Mouse (Mus musculus): ENCODE data around the gene Wnt10b.

Wnt10b gene

GRCm38 (mm10) chr15:98804054-98804453, 26.1 kb upstream of the Wnt10b start:
- peak; percentile 18; the same call in 1 of the 2 replicates for TF ChIP-seq GATA4 (IDR thresholded peaks at IDR 0.05; ENCODE audit: insufficient replicate concordance, low read length)

- no peak for TF ChIP-seq GATA4 (IDR thresholded peaks at IDR 0.05; ENCODE audit: insufficient replicate concordance, low read length)
Observed at GRCm38 (mm10) chr15:98802926-98803325, 25.0 kb upstream of the Wnt10b start.

GRCm38 (mm10) chr15:98799396-98799795, 21.4 kb upstream of the Wnt10b start:
- no peak for TF ChIP-seq GATA4 (IDR thresholded peaks at IDR 0.05; ENCODE audit: insufficient replicate concordance, low read length)

GRCm38 (mm10) chr15:98798903-98799302, 21.0 kb upstream of the Wnt10b start:
- no peak for TF ChIP-seq GATA4 (IDR thresholded peaks at IDR 0.05; ENCODE audit: insufficient replicate concordance, low read length)

- no peak for TF ChIP-seq GATA4 (IDR thresholded peaks at IDR 0.05; ENCODE audit: insufficient replicate concordance, low read length)
Observed at GRCm38 (mm10) chr15:98797835-98798492, 20.0 kb upstream of the Wnt10b start.

GRCm38 (mm10) chr15:98796803-98797595, 19.0 kb upstream of the Wnt10b start:
- no peak for TF ChIP-seq GATA4 (IDR thresholded peaks at IDR 0.05; ENCODE audit: insufficient replicate concordance, low read length)

GRCm38 (mm10) chr15:98793141-98793698, 15.3 kb upstream of the Wnt10b start:
- TF ChIP-seq GATA4 (IDR thresholded peaks at IDR 0.05; ENCODE audit: insufficient replicate concordance, low read length), result no peak

GRCm38 (mm10) chr15:98792233-98793020, 14.5 kb upstream of the Wnt10b start:
- no peak for TF ChIP-seq GATA4 (IDR thresholded peaks at IDR 0.05; ENCODE audit: insufficient replicate concordance, low read length)

- no peak for TF ChIP-seq GATA4 (IDR thresholded peaks at IDR 0.05; ENCODE audit: insufficient replicate concordance, low read length)
Observed at GRCm38 (mm10) chr15:98791771-98792170, 13.8 kb upstream of the Wnt10b start.

- TF ChIP-seq GATA4 (IDR thresholded peaks at IDR 0.05; ENCODE audit: insufficient replicate concordance, low read length), result no peak
Observed at GRCm38 (mm10) chr15:98791221-98791620, 13.3 kb upstream of the Wnt10b start.

GRCm38 (mm10) chr15:98790761-98791160, 12.8 kb upstream of the Wnt10b start:
- TF ChIP-seq GATA4 (IDR thresholded peaks at IDR 0.05; ENCODE audit: insufficient replicate concordance, low read length), result no peak

GRCm38 (mm10) chr15:98789661-98790535, 11.9 kb upstream of the Wnt10b start, which contains the start of gene Wnt1:
Gene Wnt1, plus strand, starts transcription at chr15:98789857.
- no peak for TF ChIP-seq GATA4 (IDR thresholded peaks at IDR 0.05; ENCODE audit: insufficient replicate concordance, low read length)

- TF ChIP-seq GATA4 (IDR thresholded peaks at IDR 0.05; ENCODE audit: insufficient replicate concordance, low read length), result no peak
Observed at GRCm38 (mm10) chr15:98788972-98789660, 11.2 kb upstream of the Wnt10b start.

- TF ChIP-seq GATA4 (IDR thresholded peaks at IDR 0.05; ENCODE audit: insufficient replicate concordance, low read length), result no peak
Observed at GRCm38 (mm10) chr15:98787930-98788329, 10.0 kb upstream of the Wnt10b start.
